Mouse (Mus musculus): ENCODE results near the gene Olfr1173. TPM values are rescaled to one million over a fixed set of nuclear protein-coding genes. Genes with fewer than 3 reads are reported as not detected.

Olfr1173 gene
- not detected in 2 replicates for polyA plus RNA-seq (2014; fragmentation: Nextera tagmentation; extraction: Ambion mirVana)

DNA sequence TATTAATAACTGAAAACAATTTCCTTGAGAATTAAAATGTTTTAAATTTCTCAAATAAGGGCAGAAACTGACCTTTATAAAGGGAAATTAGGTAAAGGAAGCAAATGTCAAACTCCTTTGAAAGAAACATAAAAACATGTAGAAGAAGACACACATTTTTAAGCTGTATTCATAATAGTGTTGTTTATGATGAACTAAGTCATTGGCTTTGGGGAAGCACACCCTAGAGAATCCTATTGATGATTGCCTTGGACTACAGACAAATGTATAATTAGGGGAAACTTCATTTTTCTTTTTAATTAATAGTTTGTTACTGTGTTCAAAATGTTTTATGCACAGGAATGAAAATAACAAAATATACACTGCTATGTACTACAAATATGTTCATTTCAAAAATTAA, at the start of gene Olfr1173:
TSS of gene Olfr1173 (minus strand) at position 101 of the 400 bp plus-strand sequence.
- Histone ChIP-seq H3K9ac (replicated peaks; ENCODE audit: low read length) (no peak within 1 kb of the TSS), H3K4me3 (replicated peaks; ENCODE audit: low read depth, low read length) (no peak within 1 kb of the TSS), H3K36me3 (ENCODE audit: control insufficient read depth, insufficient read depth, low read length) (no peaks in the 10 kb centered on the region), H3K27ac (replicated peaks; ENCODE audit: low read depth, low read length) (no peak within 1 kb of the TSS), H3K4me1 (ENCODE audit: control insufficient read depth, insufficient read depth, low read length) (no peaks in the 10 kb centered on the region), H3K9me3 (ENCODE audit: control insufficient read depth, low read length) (no peaks in the 10 kb centered on the region), H3K27me3 (ENCODE audit: control insufficient read depth, insufficient read depth, low read length) (no peaks in the 10 kb centered on the region), H3K4me2 (ENCODE audit: low read length) (no peak within 1 kb of the TSS)
- no peak for DNase-seq
- ATAC-seq (ENCODE audit: low FRiP score, low TSS enrichment): no peak

DNA sequence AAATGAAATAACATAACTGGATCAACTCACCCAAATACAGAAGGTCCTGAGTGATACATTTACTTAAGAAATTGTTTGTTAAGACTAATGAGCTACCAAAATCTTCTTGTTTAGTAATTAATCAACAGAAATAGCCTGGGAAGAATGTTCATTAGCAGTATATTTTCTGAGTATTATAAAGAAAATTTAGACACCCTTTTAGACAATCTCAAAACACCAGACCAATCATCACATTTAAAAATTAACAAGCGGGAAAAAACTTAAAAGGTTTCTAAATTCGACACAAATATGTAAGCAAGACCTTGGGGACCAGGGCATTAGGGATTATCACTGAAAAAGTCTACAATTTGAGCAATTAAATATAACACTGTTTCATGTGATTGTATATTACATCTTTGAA, 47.4 kb upstream of the Olfr1173 start, which contains the start of gene Olfr1175-ps:
TSS of gene Olfr1175-ps (minus strand) at position 101 of the 400 bp plus-strand sequence.
- H3K4me3 ChIP-seq (replicated peaks; ENCODE audit: low read depth, low read length): no peak within 1 kb of the TSS
- H3K9me3 ChIP-seq (ENCODE audit: control insufficient read depth, low read length): no peaks in the 10 kb centered on the region
- no peak within 1 kb of the TSS for H3K27ac ChIP-seq (replicated peaks; ENCODE audit: low read depth, low read length)
- H3K27me3 ChIP-seq (ENCODE audit: control insufficient read depth, insufficient read depth, low read length): no peaks in the 10 kb centered on the region
- no peaks in the 10 kb centered on the region for H3K36me3 ChIP-seq (ENCODE audit: control insufficient read depth, insufficient read depth, low read length)
- DNase-seq: no peak
- no peak within 1 kb of the TSS for H3K9ac ChIP-seq (replicated peaks; ENCODE audit: low read length)
- no peak for ATAC-seq (ENCODE audit: low FRiP score, low TSS enrichment)
- no peak within 1 kb of the TSS for H3K4me2 ChIP-seq (ENCODE audit: low read length)
- no peaks in the 10 kb centered on the region for H3K4me1 ChIP-seq (ENCODE audit: control insufficient read depth, insufficient read depth, low read length)
- 92% methylated on average over 2 of the region's 2 CpGs for WGBS

DNA sequence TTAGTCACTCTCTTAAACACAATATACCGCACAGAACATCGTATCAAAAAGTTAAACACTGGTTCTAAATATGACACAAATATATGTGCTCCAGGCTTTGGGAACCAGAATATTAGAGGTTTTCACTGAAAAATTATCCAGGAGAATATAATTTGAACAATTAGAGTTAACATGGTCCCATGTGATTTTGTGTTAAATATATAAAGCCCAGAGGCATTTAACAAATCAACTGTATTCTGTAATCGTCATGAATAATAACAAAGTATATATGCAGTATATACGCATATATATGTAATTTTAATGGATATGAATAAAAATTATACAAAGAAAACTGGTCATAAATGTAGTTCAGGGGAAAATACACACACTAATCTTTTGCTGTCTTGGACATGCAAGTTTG, 35.4 kb upstream of the Olfr1173 start, which contains the start of gene Olfr1174-ps:
TSS of gene Olfr1174-ps (minus strand) at position 101 of the 400 bp plus-strand sequence.
- no peak for ATAC-seq (ENCODE audit: low FRiP score, low TSS enrichment)
- Histone ChIP-seq H3K27ac (replicated peaks; ENCODE audit: low read depth, low read length) (no peak within 1 kb of the TSS), H3K4me2 (ENCODE audit: low read length) (no peak within 1 kb of the TSS), H3K4me3 (replicated peaks; ENCODE audit: low read depth, low read length) (no peak within 1 kb of the TSS), H3K36me3 (ENCODE audit: control insufficient read depth, insufficient read depth, low read length) (no peaks in the 10 kb centered on the region), H3K27me3 (ENCODE audit: control insufficient read depth, insufficient read depth, low read length) (no peaks in the 10 kb centered on the region), H3K9ac (replicated peaks; ENCODE audit: low read length) (no peak within 1 kb of the TSS), H3K4me1 (ENCODE audit: control insufficient read depth, insufficient read depth, low read length) (no peaks in the 10 kb centered on the region), H3K9me3 (ENCODE audit: control insufficient read depth, low read length) (no peaks in the 10 kb centered on the region)
- WGBS: 91% methylated on average over 4 of the region's 4 CpGs
- no peak for DNase-seq

DNA sequence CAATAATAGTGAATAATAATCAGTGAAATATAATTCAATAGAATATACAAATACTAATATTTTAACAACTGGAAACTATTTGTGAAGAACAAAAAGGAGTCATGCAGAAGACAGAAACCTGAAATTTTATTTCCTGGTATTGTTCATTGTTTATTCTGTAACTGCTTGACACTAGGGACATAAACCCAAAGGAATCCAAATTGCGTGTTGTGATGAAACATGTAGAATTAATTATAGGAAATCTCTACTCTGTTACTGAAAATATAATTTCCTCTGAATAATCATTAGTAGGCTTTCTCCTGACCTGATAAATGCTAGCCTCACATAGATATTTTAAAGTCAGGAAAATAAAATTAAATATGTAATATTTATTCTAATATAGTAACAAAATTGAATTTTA, 51.4 kb downstream of the Olfr1173 start, which contains the start of gene Olfr1170:
TSS of gene Olfr1170 (minus strand) at position 101 of the 400 bp plus-strand sequence.
- no peak for ATAC-seq (ENCODE audit: low FRiP score, low TSS enrichment)

More for the DNA sequence above, 51.4 kb downstream of the Olfr1173 start, which contains the start of gene Olfr1170:
- Histone ChIP-seq H3K27me3 (ENCODE audit: control insufficient read depth, insufficient read depth, low read length) (no peaks in the 10 kb centered on the region), H3K9ac (replicated peaks; ENCODE audit: low read length) (no peak within 1 kb of the TSS), H3K27ac (replicated peaks; ENCODE audit: low read depth, low read length) (no peak within 1 kb of the TSS), H3K4me1 (ENCODE audit: control insufficient read depth, insufficient read depth, low read length) (no peaks in the 10 kb centered on the region), H3K4me2 (ENCODE audit: low read length) (no peak within 1 kb of the TSS), H3K9me3 (ENCODE audit: control insufficient read depth, low read length) (no peaks in the 10 kb centered on the region), H3K36me3 (ENCODE audit: control insufficient read depth, insufficient read depth, low read length) (no peaks in the 10 kb centered on the region), H3K4me3 (replicated peaks; ENCODE audit: low read depth, low read length) (no peak within 1 kb of the TSS)
- no peak for DNase-seq
- 75% methylated on average over 1 of the region's 1 CpGs for WGBS

Other genes starting within 250 kb of the Olfr1173 start
- not detected in 2 replicates for gene Olfr73, start 242.2 kb downstream of the Olfr1173 start, polyA plus RNA-seq (2014; fragmentation: Nextera tagmentation; extraction: Ambion mirVana)
- gene Olfr1162, start 228.7 kb downstream of the Olfr1173 start, polyA plus RNA-seq (2014; fragmentation: Nextera tagmentation; extraction: Ambion mirVana): not detected in 2 replicates
- not detected in 2 replicates for gene Olfr1163, start 208.0 kb downstream of the Olfr1173 start, polyA plus RNA-seq (2014; fragmentation: Nextera tagmentation; extraction: Ambion mirVana)
- gene Olfr1164, start 185.9 kb downstream of the Olfr1173 start, polyA plus RNA-seq (2014; fragmentation: Nextera tagmentation; extraction: Ambion mirVana): not detected in 2 replicates
- not detected in 2 replicates for gene Olfr1166, start 151.6 kb downstream of the Olfr1173 start, polyA plus RNA-seq (2014; fragmentation: Nextera tagmentation; extraction: Ambion mirVana)
- gene Olfr1167, start 124.7 kb downstream of the Olfr1173 start, polyA plus RNA-seq (2014; fragmentation: Nextera tagmentation; extraction: Ambion mirVana): not detected in 2 replicates
- gene Olfr1168, start 98.0 kb downstream of the Olfr1173 start, polyA plus RNA-seq (2014; fragmentation: Nextera tagmentation; extraction: Ambion mirVana): not detected in 2 replicates
- gene Olfr1170, start 51.5 kb downstream of the Olfr1173 start, polyA plus RNA-seq (2014; fragmentation: Nextera tagmentation; extraction: Ambion mirVana): not detected in 2 replicates
- not detected in 2 replicates for gene Olfr1174-ps, start 35.3 kb upstream of the Olfr1173 start, polyA plus RNA-seq (2014; fragmentation: Nextera tagmentation; extraction: Ambion mirVana)
- not detected in 2 replicates for gene Olfr1175-ps, start 47.3 kb upstream of the Olfr1173 start, polyA plus RNA-seq (2014; fragmentation: Nextera tagmentation; extraction: Ambion mirVana)
- gene Olfr1176, start 56.8 kb upstream of the Olfr1173 start, polyA plus RNA-seq (2014; fragmentation: Nextera tagmentation; extraction: Ambion mirVana): not detected in 2 replicates
- not detected in 2 replicates for gene Olfr1177-ps, start 66.6 kb upstream of the Olfr1173 start, polyA plus RNA-seq (2014; fragmentation: Nextera tagmentation; extraction: Ambion mirVana)
- not detected in 2 replicates for gene Olfr1178, start 107.2 kb upstream of the Olfr1173 start, polyA plus RNA-seq (2014; fragmentation: Nextera tagmentation; extraction: Ambion mirVana)
- not detected in 2 replicates for gene Olfr1179, start 126.6 kb upstream of the Olfr1173 start, polyA plus RNA-seq (2014; fragmentation: Nextera tagmentation; extraction: Ambion mirVana)
- gene Olfr1180, start 139.3 kb upstream of the Olfr1173 start, polyA plus RNA-seq (2014; fragmentation: Nextera tagmentation; extraction: Ambion mirVana): not detected in 2 replicates
- not detected in 2 replicates for gene Olfr1181, start 146.3 kb upstream of the Olfr1173 start, polyA plus RNA-seq (2014; fragmentation: Nextera tagmentation; extraction: Ambion mirVana)
- gene Gm13757, start 169.3 kb upstream of the Olfr1173 start, polyA plus RNA-seq (2014; fragmentation: Nextera tagmentation; extraction: Ambion mirVana): not detected in 2 replicates
- not detected in 2 replicates for gene Olfr1183, start 175.0 kb upstream of the Olfr1173 start, polyA plus RNA-seq (2014; fragmentation: Nextera tagmentation; extraction: Ambion mirVana)
- not detected in 2 replicates for gene Olfr1184, start 203.7 kb upstream of the Olfr1173 start, polyA plus RNA-seq (2014; fragmentation: Nextera tagmentation; extraction: Ambion mirVana)
- not detected in 2 replicates for gene Olfr1185-ps1, start 213.4 kb upstream of the Olfr1173 start, polyA plus RNA-seq (2014; fragmentation: Nextera tagmentation; extraction: Ambion mirVana)
- not detected in 2 replicates for gene Olfr1186, start 238.7 kb upstream of the Olfr1173 start, polyA plus RNA-seq (2014; fragmentation: Nextera tagmentation; extraction: Ambion mirVana)

Measured in midbrain, embryonic 14.5 days (tissue).